Mouse (Mus musculus): ENCODE results near the gene Grk5. TPM values are rescaled to one million over a fixed set of nuclear protein-coding genes. Genes with fewer than 3 reads are reported as not detected.

Grk5 gene
- total RNA-seq, 2 experiments from 2014 or later: 20.6 to 25.6 TPM

- DNase-seq (ENCODE audit: low spot score): no peak
- intact Hi-C loops (cut with DNase I): no loop called here
These were observed 159.9 kb downstream of the Grk5 start for GRCm38 (mm10) chr19:61049413-61049812.

- intact Hi-C loops (cut with DNase I): no loop called here
- DNase-seq (ENCODE audit: low spot score): no peak
These were observed 161.6 kb downstream of the Grk5 start for GRCm38 (mm10) chr19:61051151-61051550.

GRCm38 (mm10) chr19:61052008-61052407 lies 162.5 kb downstream of the Grk5 start:
- no peak for DNase-seq (ENCODE audit: low spot score)
- intact Hi-C loops (cut with DNase I): no loop called here

GRCm38 (mm10) chr19:61052786-61053185 lies 163.2 kb downstream of the Grk5 start:
- intact Hi-C loops (cut with DNase I): no loop called here

GRCm38 (mm10) chr19:61056783-61057410 lies 167.3 kb downstream of the Grk5 start:
- DNase-seq (ENCODE audit: low spot score): no peak
- intact Hi-C loops (cut with DNase I): no loop called here

More at GRCm38 (mm10) chr19:61052786-61053185, 163.2 kb downstream of the Grk5 start:
- DNase-seq (ENCODE audit: low spot score): no peak

GRCm38 (mm10) chr19:61057581-61057980 lies 168.0 kb downstream of the Grk5 start:
- intact Hi-C loops (cut with DNase I): no loop called here
- no peak for DNase-seq (ENCODE audit: low spot score)

GRCm38 (mm10) chr19:61064386-61064785 lies 174.8 kb downstream of the Grk5 start:
- intact Hi-C loops (cut with DNase I): loop anchor here (2.0 to 5.0 kb wide), 3 partner anchors 47 to 176 kb away; partner anchors contain the start of gene Grk5

GRCm38 (mm10) chr19:61065011-61065410 lies 175.5 kb downstream of the Grk5 start:
- no peak for DNase-seq (ENCODE audit: low spot score)
- intact Hi-C loops (cut with DNase I): loop anchor here (2.0 kb wide), 1 partner anchor 176 kb away; the partner anchor contains the start of gene Grk5

More at GRCm38 (mm10) chr19:61064386-61064785, 174.8 kb downstream of the Grk5 start:
- no peak for DNase-seq (ENCODE audit: low spot score)

GRCm38 (mm10) chr19:61078622-61079021 lies 189.1 kb downstream of the Grk5 start:
- intact Hi-C loops (cut with DNase I): no loop called here
- no peak for DNase-seq (ENCODE audit: low spot score)

GRCm38 (mm10) chr19:61080251-61080749 lies 190.8 kb downstream of the Grk5 start:
- intact Hi-C loops (cut with DNase I): no loop called here

GRCm38 (mm10) chr19:61083006-61083405 lies 193.5 kb downstream of the Grk5 start:
- no peak for DNase-seq (ENCODE audit: low spot score)
- intact Hi-C loops (cut with DNase I): no loop called here

More at GRCm38 (mm10) chr19:61080251-61080749, 190.8 kb downstream of the Grk5 start:
- DNase-seq (ENCODE audit: low spot score): no peak

- intact Hi-C loops (cut with DNase I): loop anchor here (1.0 to 2.0 kb wide), 2 partner anchors 195 to 246 kb away; partner anchors contain the start of gene Grk5
- peak; percentile 69 for DNase-seq (ENCODE audit: low spot score)
These were observed 194.8 kb downstream of the Grk5 start for GRCm38 (mm10) chr19:61084149-61084940.

- intact Hi-C loops (cut with DNase I): loop anchor here (2.0 kb wide), 1 partner anchor 246 kb away; no protein-coding TSS in a partner anchor
- DNase-seq (ENCODE audit: low spot score): no peak
These were observed 195.7 kb downstream of the Grk5 start for GRCm38 (mm10) chr19:61085217-61085616.

- no peak for DNase-seq (ENCODE audit: low spot score)
- intact Hi-C loops (cut with DNase I): no loop called here
These were observed 198.2 kb downstream of the Grk5 start for GRCm38 (mm10) chr19:61087781-61088180.

- no peak for DNase-seq (ENCODE audit: low spot score)
- intact Hi-C loops (cut with DNase I): no loop called here
These were observed 199.5 kb downstream of the Grk5 start for GRCm38 (mm10) chr19:61089001-61089400.

GRCm38 (mm10) chr19:61090541-61090940 lies 201.0 kb downstream of the Grk5 start:
- intact Hi-C loops (cut with DNase I): no loop called here
- DNase-seq (ENCODE audit: low spot score): no peak

- no peak for DNase-seq (ENCODE audit: low spot score)
- intact Hi-C loops (cut with DNase I): no loop called here
These were observed 207.2 kb downstream of the Grk5 start for GRCm38 (mm10) chr19:61096776-61097175.

GRCm38 (mm10) chr19:61097764-61098163 lies 208.2 kb downstream of the Grk5 start:
- DNase-seq (ENCODE audit: low spot score): no peak
- intact Hi-C loops (cut with DNase I): no loop called here

GRCm38 (mm10) chr19:61110184-61110583 lies 220.6 kb downstream of the Grk5 start:
- DNase-seq (ENCODE audit: low spot score): no peak
- intact Hi-C loops (cut with DNase I): no loop called here

- intact Hi-C loops (cut with DNase I): no loop called here
- no peak for DNase-seq (ENCODE audit: low spot score)
These were observed 241.5 kb downstream of the Grk5 start for GRCm38 (mm10) chr19:61131096-61131495.

GRCm38 (mm10) chr19:61138655-61139054 lies 249.1 kb downstream of the Grk5 start:
- intact Hi-C loops (cut with DNase I): no loop called here
- DNase-seq (ENCODE audit: low spot score): no peak

Measured in heart, postnatal 25 days (tissue).